Mouse (Mus musculus): ENCODE measurements around the gene Nosip. TPM values are rescaled to one million over a fixed set of nuclear protein-coding genes. Genes with fewer than 3 reads are reported as not detected.
"Not testable (repeated sequence)": the region's sequence is repeated elsewhere in the genome, so short reads cannot be mapped to it uniquely, and the experiment has no call there.

Nosip gene
- polyA plus RNA-seq, 1 experiment from 2014 or later: 75.0 TPM

DNA sequence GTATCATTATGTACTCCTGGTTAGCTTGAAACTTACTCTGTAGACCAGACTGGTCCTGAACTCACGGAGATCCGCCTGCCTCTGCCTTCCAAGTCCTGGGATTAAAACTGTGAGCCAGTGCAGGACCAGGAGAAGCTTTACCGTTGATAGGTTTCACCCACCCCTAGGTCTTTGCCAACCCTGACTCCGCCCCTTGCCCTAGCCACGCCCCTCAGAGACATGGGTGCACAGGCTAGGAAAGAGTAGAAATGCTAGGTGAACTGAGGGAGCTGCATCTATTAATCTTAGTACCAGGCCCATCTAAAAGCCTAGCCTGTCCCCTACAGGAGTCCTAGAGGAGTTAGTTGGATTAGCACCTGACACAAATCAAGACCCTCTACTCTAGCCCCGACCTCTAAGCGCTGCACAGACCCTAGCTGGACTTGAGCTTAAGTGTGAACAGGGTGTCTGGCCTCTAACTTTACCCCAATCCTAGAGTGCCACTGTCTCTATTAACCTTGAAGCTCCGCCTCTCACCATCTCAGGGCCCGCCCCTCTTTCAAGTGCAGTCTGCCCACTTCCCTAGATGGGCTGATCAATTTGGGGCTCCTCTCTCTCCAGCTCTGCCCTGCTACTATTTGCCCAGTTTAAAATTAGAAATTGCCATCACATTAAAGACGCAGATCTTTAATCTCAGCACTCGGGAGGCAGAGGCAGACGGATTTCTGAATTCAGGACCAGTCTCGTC, 28.2 kb downstream of the Nosip start:
- Histone ChIP-seq H3K27me3 (ENCODE audit: control insufficient read depth, insufficient read depth, low read length) (no peaks in the 10 kb centered on the region), H3K4me3 (ENCODE audit: low read length) (peak overlapping the region; percentile 58), H3K9ac (ENCODE audit: low read depth, low read length) (no peak overlapping the region), H3K27ac (ENCODE audit: low read depth, low read length) (no peak overlapping the region), H3K4me2 (replicated peaks; ENCODE audit: low read depth, low read length) (peak overlapping the region; percentile 76; the same call in 1 of the 2 replicates), H3K9me3 (ENCODE audit: control insufficient read depth, low read length) (no peaks in the 10 kb centered on the region), H3K36me3 (ENCODE audit: control insufficient read depth, insufficient read depth, low read length) (peaks cover 34% of the 10 kb centered on the region), H3K4me1 (ENCODE audit: control insufficient read depth, insufficient read depth, low read length) (peaks cover 27% of the 10 kb centered on the region; the same call in 1 of the 2 replicates)
- WGBS: 74% methylated on average over 13 of the region's 13 CpGs
- ATAC-seq (ENCODE audit: low FRiP score, low TSS enrichment): no peak

- H3K4me3 ChIP-seq (ENCODE audit: low read length): peak overlapping the region; percentile 58
- H3K27ac ChIP-seq (ENCODE audit: low read depth, low read length): peak overlapping the region; percentile 83
- H3K9me3 ChIP-seq (ENCODE audit: control insufficient read depth, low read length): no peaks in the 10 kb centered on the region
- peak overlapping the region; percentile 78 for H3K9ac ChIP-seq (ENCODE audit: low read depth, low read length)
- no peaks in the 10 kb centered on the region for H3K27me3 ChIP-seq (ENCODE audit: control insufficient read depth, insufficient read depth, low read length)
- H3K4me1 ChIP-seq (ENCODE audit: control insufficient read depth, insufficient read depth, low read length): peaks cover 27% of the 10 kb centered on the region; the same call in 1 of the 2 replicates
- peaks cover 29% of the 10 kb centered on the region for H3K36me3 ChIP-seq (ENCODE audit: control insufficient read depth, insufficient read depth, low read length)
- 9% methylated on average over 35 of the region's 35 CpGs for WGBS
- peak; percentile 41 for ATAC-seq (ENCODE audit: low FRiP score, low TSS enrichment)
- peak overlapping the region; percentile 76 for H3K4me2 ChIP-seq (replicated peaks; ENCODE audit: low read depth, low read length)
These were observed 29.1 kb downstream of the Nosip start for GRCm38 (mm10) chr7:45091001-45091990.

GRCm38 (mm10) chr7:45092048-45092447, 29.8 kb downstream of the Nosip start, which contains the start of gene Rcn3:
Gene Rcn3 (minus strand): TSS chr7:45092221.
- Histone ChIP-seq H3K27ac (ENCODE audit: low read depth, low read length) (peak within 1 kb of the TSS; percentile 85), H3K9me3 (ENCODE audit: control insufficient read depth, low read length) (no peaks in the 10 kb centered on the region), H3K4me1 (ENCODE audit: control insufficient read depth, insufficient read depth, low read length) (peaks cover 27% of the 10 kb centered on the region; the same call in 1 of the 2 replicates), H3K4me2 (replicated peaks; ENCODE audit: low read depth, low read length) (peak within 1 kb of the TSS; percentile 76), H3K27me3 (ENCODE audit: control insufficient read depth, insufficient read depth, low read length) (no peaks in the 10 kb centered on the region), H3K9ac (ENCODE audit: low read depth, low read length) (peak within 1 kb of the TSS; percentile 78), H3K4me3 (ENCODE audit: low read length) (peak within 1 kb of the TSS; percentile 58), H3K36me3 (ENCODE audit: control insufficient read depth, insufficient read depth, low read length) (peaks cover 25% of the 10 kb centered on the region)
- WGBS: under 1% methylated on average over 16 of the region's 16 CpGs
- peak; percentile 91 for ATAC-seq (ENCODE audit: low FRiP score, low TSS enrichment)

DNA sequence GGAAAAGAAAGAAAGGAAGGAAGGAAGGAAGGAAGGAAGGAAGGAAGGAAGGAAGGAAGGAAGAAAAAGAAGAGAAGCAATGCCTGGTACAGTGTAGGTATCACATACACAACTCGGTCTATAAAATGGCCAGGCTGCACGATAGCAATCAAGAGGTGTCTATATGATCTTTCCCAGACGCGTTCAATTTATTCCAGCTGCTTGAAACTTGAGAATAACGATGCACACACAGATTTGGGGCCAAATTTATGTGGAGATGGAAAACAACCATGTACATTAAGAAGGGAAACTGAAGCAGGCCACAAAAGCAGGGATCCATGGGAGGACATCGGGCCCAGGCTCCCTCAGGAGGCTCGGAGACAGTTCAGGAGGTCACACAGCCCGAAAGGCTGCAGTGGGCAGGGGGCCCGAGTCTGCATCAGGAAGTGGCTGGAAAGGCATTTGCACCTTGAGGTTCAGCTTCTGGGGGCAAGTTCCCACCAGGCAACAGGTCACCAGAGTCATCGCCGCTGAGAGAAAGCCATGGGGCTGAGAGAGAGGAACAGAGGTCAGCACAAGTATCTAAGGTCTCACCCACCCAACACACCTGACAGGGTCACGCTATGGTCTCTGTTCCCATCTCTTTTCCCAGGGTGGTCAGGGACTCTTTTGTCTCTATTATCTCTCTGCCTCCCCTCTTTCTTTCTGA, 30.7 kb downstream of the Nosip start:
- peak overlapping the region; percentile 85 for H3K27ac ChIP-seq (ENCODE audit: low read depth, low read length)
- no peaks in the 10 kb centered on the region for H3K27me3 ChIP-seq (ENCODE audit: control insufficient read depth, insufficient read depth, low read length)
- no peak for ATAC-seq (ENCODE audit: low FRiP score, low TSS enrichment)
- H3K4me3 ChIP-seq (ENCODE audit: low read length): no peak overlapping the region
- H3K36me3 ChIP-seq (ENCODE audit: control insufficient read depth, insufficient read depth, low read length): peaks cover 18% of the 10 kb centered on the region
- H3K4me2 ChIP-seq (replicated peaks; ENCODE audit: low read depth, low read length): peak overlapping the region; percentile 3; the same call in 1 of the 2 replicates
- H3K4me1 ChIP-seq (ENCODE audit: control insufficient read depth, insufficient read depth, low read length): peaks cover 27% of the 10 kb centered on the region; the same call in 1 of the 2 replicates
- H3K9ac ChIP-seq (ENCODE audit: low read depth, low read length): no peak overlapping the region
- H3K9me3 ChIP-seq (ENCODE audit: control insufficient read depth, low read length): no peaks in the 10 kb centered on the region
- WGBS: 33% methylated on average over 12 of the region's 12 CpGs

GRCm38 (mm10) chr7:45093516-45093905, 31.3 kb downstream of the Nosip start:
- Histone ChIP-seq H3K36me3 (ENCODE audit: control insufficient read depth, insufficient read depth, low read length) (peaks cover 12% of the 10 kb centered on the region), H3K4me1 (ENCODE audit: control insufficient read depth, insufficient read depth, low read length) (peaks cover 27% of the 10 kb centered on the region; the same call in 1 of the 2 replicates), H3K9ac (ENCODE audit: low read depth, low read length) (no peak overlapping the region), H3K9me3 (ENCODE audit: control insufficient read depth, low read length) (no peaks in the 10 kb centered on the region), H3K4me2 (replicated peaks; ENCODE audit: low read depth, low read length) (0 out of 2 replicates have a peak overlapping the region, but pooled peaks have one; percentile 2), H3K27me3 (ENCODE audit: control insufficient read depth, insufficient read depth, low read length) (no peaks in the 10 kb centered on the region), H3K4me3 (ENCODE audit: low read length) (no peak overlapping the region), H3K27ac (ENCODE audit: low read depth, low read length) (peak overlapping the region; percentile 85)
- ATAC-seq (ENCODE audit: low FRiP score, low TSS enrichment): no peak
- 26% methylated on average over 17 of the region's 18 CpGs for WGBS

DNA sequence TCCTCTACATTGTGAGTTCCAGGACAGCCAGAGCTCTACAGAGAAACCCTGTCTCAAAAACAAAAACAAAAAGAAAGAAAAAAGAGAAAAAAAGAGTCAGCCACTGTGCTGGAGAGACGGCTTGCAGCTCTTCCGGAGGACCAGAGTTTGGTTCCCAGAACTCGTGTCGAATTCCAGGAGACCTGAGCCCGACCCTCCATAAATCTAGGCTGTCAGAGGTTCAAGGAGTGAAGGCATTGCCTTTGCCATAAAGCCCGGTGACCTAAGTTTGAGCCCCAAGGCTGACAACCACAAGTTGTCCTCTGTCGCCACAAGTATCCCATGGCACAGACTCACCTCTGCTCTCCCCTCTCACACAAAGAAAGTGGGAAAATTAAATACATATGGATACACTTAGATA, 31.9 kb downstream of the Nosip start:
- no peaks in the 10 kb centered on the region for H3K9me3 ChIP-seq (ENCODE audit: control insufficient read depth, low read length)
- no peaks in the 10 kb centered on the region for H3K27me3 ChIP-seq (ENCODE audit: control insufficient read depth, insufficient read depth, low read length)
- no peak overlapping the region for H3K4me3 ChIP-seq (ENCODE audit: low read length)
- peaks cover 8% of the 10 kb centered on the region; the same call in 1 of the 2 replicates for H3K36me3 ChIP-seq (ENCODE audit: control insufficient read depth, insufficient read depth, low read length)
- H3K4me2 ChIP-seq (replicated peaks; ENCODE audit: low read depth, low read length): no peak overlapping the region
- peak; percentile 7; the same call in 1 of the 2 replicates for ATAC-seq (ENCODE audit: low FRiP score, low TSS enrichment)
- no peak overlapping the region for H3K9ac ChIP-seq (ENCODE audit: low read depth, low read length)
- H3K4me1 ChIP-seq (ENCODE audit: control insufficient read depth, insufficient read depth, low read length): peaks cover 27% of the 10 kb centered on the region; the same call in 1 of the 2 replicates
- WGBS: 7% methylated on average over 7 of the region's 7 CpGs
- peak overlapping the region; percentile 85 for H3K27ac ChIP-seq (ENCODE audit: low read depth, low read length)

GRCm38 (mm10) chr7:45095367-45095766, 33.1 kb downstream of the Nosip start:
- WGBS: 80% methylated on average over 3 of the region's 6 CpGs
- peaks cover 8% of the 10 kb centered on the region; the same call in 1 of the 2 replicates for H3K36me3 ChIP-seq (ENCODE audit: control insufficient read depth, insufficient read depth, low read length)
- H3K9ac ChIP-seq (ENCODE audit: low read depth, low read length): no peak overlapping the region
- H3K9me3 ChIP-seq (ENCODE audit: control insufficient read depth, low read length): no peaks in the 10 kb centered on the region
- H3K4me3 ChIP-seq (ENCODE audit: low read length): no peak overlapping the region
- no peak overlapping the region for H3K27ac ChIP-seq (ENCODE audit: low read depth, low read length)
- ATAC-seq (ENCODE audit: low FRiP score, low TSS enrichment): no peak
- peaks cover 27% of the 10 kb centered on the region; the same call in 1 of the 2 replicates for H3K4me1 ChIP-seq (ENCODE audit: control insufficient read depth, insufficient read depth, low read length)
- H3K4me2 ChIP-seq (replicated peaks; ENCODE audit: low read depth, low read length): no peak overlapping the region
- H3K27me3 ChIP-seq (ENCODE audit: control insufficient read depth, insufficient read depth, low read length): no peaks in the 10 kb centered on the region

- not testable (repeated sequence) for H3K4me3 ChIP-seq (ENCODE audit: low read length); H3K4me2 ChIP-seq (replicated peaks; ENCODE audit: low read depth, low read length); H3K9me3 ChIP-seq (ENCODE audit: control insufficient read depth, low read length); H3K27ac ChIP-seq (ENCODE audit: low read depth, low read length); ATAC-seq (ENCODE audit: low FRiP score, low TSS enrichment); H3K27me3 ChIP-seq (ENCODE audit: control insufficient read depth, insufficient read depth, low read length); H3K36me3 ChIP-seq (ENCODE audit: control insufficient read depth, insufficient read depth, low read length); H3K9ac ChIP-seq (ENCODE audit: low read depth, low read length)
- WGBS: 94% methylated on average over 14 of the region's 14 CpGs
- H3K4me1 ChIP-seq (ENCODE audit: control insufficient read depth, insufficient read depth, low read length): peaks cover 24% of the 10 kb centered on the region; the same call in 1 of the 2 replicates
These were observed 33.7 kb downstream of the Nosip start for GRCm38 (mm10) chr7:45095965-45096364.
